Mouse (Mus musculus): ENCODE results near the gene Usp21. TPM values are rescaled to one million over a fixed set of nuclear protein-coding genes. Genes with fewer than 3 reads are reported as not detected.
"Not testable (repeated sequence)": the region's sequence is repeated elsewhere in the genome, so short reads cannot be mapped to it uniquely, and the experiment has no call there.

Gene Usp21
- polyA plus RNA-seq, 1 experiment from 2014 or later = 25.3 TPM

GRCm38 (mm10) chr1:171321415-171321814, 33.6 kb upstream of the Usp21 start:
- no peak overlapping the region for H3K27ac ChIP-seq (ENCODE audit: low read length)
- H3K4me3 ChIP-seq (ENCODE audit: low read depth, low read length) = no peak overlapping the region
- ATAC-seq (ENCODE audit: low read depth) = no peak
- H3K9me3 ChIP-seq (replicated peaks; ENCODE audit: control insufficient read depth, low read length) = no peaks in the 10 kb centered on the region
- no peak overlapping the region for H3K4me2 ChIP-seq (ENCODE audit: low read depth, low read length)
- H3K4me1 ChIP-seq (ENCODE audit: control insufficient read depth, low read depth, low read length) = peaks cover 4% of the 10 kb centered on the region; the same call in 1 of the 2 replicates
- H3K9ac ChIP-seq (ENCODE audit: low read depth, low read length) = no peak overlapping the region
- no peaks in the 10 kb centered on the region for H3K27me3 ChIP-seq (ENCODE audit: control insufficient read depth, insufficient read depth, low read depth, low read length)
- H3K36me3 ChIP-seq (ENCODE audit: control insufficient read depth, insufficient read depth) = no peaks in the 10 kb centered on the region

- Histone ChIP-seq H3K9ac (ENCODE audit: low read depth, low read length) (no peak overlapping the region), H3K4me2 (ENCODE audit: low read depth, low read length) (peak overlapping the region; percentile 13; the same call in 1 of the 2 replicates), H3K36me3 (ENCODE audit: control insufficient read depth, insufficient read depth) (no peaks in the 10 kb centered on the region), H3K4me3 (ENCODE audit: low read depth, low read length) (no peak overlapping the region), H3K9me3 (replicated peaks; ENCODE audit: control insufficient read depth, low read length) (no peaks in the 10 kb centered on the region), H3K27me3 (ENCODE audit: control insufficient read depth, insufficient read depth, low read depth, low read length) (no peaks in the 10 kb centered on the region), H3K27ac (ENCODE audit: low read length) (no peak overlapping the region), H3K4me1 (ENCODE audit: control insufficient read depth, low read depth, low read length) (peaks cover 4% of the 10 kb centered on the region; the same call in 1 of the 2 replicates)
- WGBS (ENCODE audit: insufficient replicate concordance) = 33% methylated on average over 5 of the region's 5 CpGs
- ATAC-seq (ENCODE audit: low read depth) = no peak
These were observed 32.4 kb upstream of the Usp21 start for GRCm38 (mm10) chr1:171320151-171320550.

- peaks cover 4% of the 10 kb centered on the region; the same call in 1 of the 2 replicates for H3K4me1 ChIP-seq (ENCODE audit: control insufficient read depth, low read depth, low read length)
- 30% methylated on average over 7 of the region's 7 CpGs for WGBS (ENCODE audit: insufficient replicate concordance)
- no peak overlapping the region for H3K9ac ChIP-seq (ENCODE audit: low read depth, low read length)
- no peaks in the 10 kb centered on the region for H3K27me3 ChIP-seq (ENCODE audit: control insufficient read depth, insufficient read depth, low read depth, low read length)
- no peak overlapping the region for H3K27ac ChIP-seq (ENCODE audit: low read length)
- H3K9me3 ChIP-seq (replicated peaks; ENCODE audit: control insufficient read depth, low read length) = no peaks in the 10 kb centered on the region
- no peak overlapping the region for H3K4me3 ChIP-seq (ENCODE audit: low read depth, low read length)
- peak overlapping the region; percentile 13; the same call in 1 of the 2 replicates for H3K4me2 ChIP-seq (ENCODE audit: low read depth, low read length)
- no peak for ATAC-seq (ENCODE audit: low read depth)
- no peaks in the 10 kb centered on the region for H3K36me3 ChIP-seq (ENCODE audit: control insufficient read depth, insufficient read depth)
These were observed 32.0 kb upstream of the Usp21 start for GRCm38 (mm10) chr1:171319748-171320147.

- 42% methylated on average over 2 of the region's 2 CpGs for WGBS (ENCODE audit: insufficient replicate concordance)
- no peak overlapping the region for H3K4me2 ChIP-seq (ENCODE audit: low read depth, low read length)
- no peaks in the 10 kb centered on the region for H3K9me3 ChIP-seq (replicated peaks; ENCODE audit: control insufficient read depth, low read length)
- no peaks in the 10 kb centered on the region for H3K27me3 ChIP-seq (ENCODE audit: control insufficient read depth, insufficient read depth, low read depth, low read length)
- ATAC-seq (ENCODE audit: low read depth) = no peak
- H3K4me3 ChIP-seq (ENCODE audit: low read depth, low read length) = no peak overlapping the region
- no peak overlapping the region for H3K27ac ChIP-seq (ENCODE audit: low read length)
- H3K36me3 ChIP-seq (ENCODE audit: control insufficient read depth, insufficient read depth) = no peaks in the 10 kb centered on the region
- H3K9ac ChIP-seq (ENCODE audit: low read depth, low read length) = no peak overlapping the region
- no peaks in the 10 kb centered on the region for H3K4me1 ChIP-seq (ENCODE audit: control insufficient read depth, low read depth, low read length)
These were observed 21.5 kb upstream of the Usp21 start for GRCm38 (mm10) chr1:171309321-171309720.

- H3K27me3 ChIP-seq (ENCODE audit: control insufficient read depth, insufficient read depth, low read depth, low read length); H3K27ac ChIP-seq (ENCODE audit: low read length); H3K4me3 ChIP-seq (ENCODE audit: low read depth, low read length); H3K4me2 ChIP-seq (ENCODE audit: low read depth, low read length); H3K36me3 ChIP-seq (ENCODE audit: control insufficient read depth, insufficient read depth); H3K9ac ChIP-seq (ENCODE audit: low read depth, low read length); H3K9me3 ChIP-seq (replicated peaks; ENCODE audit: control insufficient read depth, low read length); H3K4me1 ChIP-seq (ENCODE audit: control insufficient read depth, low read depth, low read length); ATAC-seq (ENCODE audit: low read depth): not testable (repeated sequence)
- 60% methylated on average over 5 of the region's 5 CpGs for WGBS (ENCODE audit: insufficient replicate concordance)
These were observed 18.4 kb upstream of the Usp21 start for GRCm38 (mm10) chr1:171306157-171306556.

- Histone ChIP-seq H3K4me1 (ENCODE audit: control insufficient read depth, low read depth, low read length) (peaks cover 7% of the 10 kb centered on the region), H3K9me3 (replicated peaks; ENCODE audit: control insufficient read depth, low read length) (no peaks in the 10 kb centered on the region; the same call in 1 of the 2 replicates), H3K4me2 (ENCODE audit: low read depth, low read length) (no peak overlapping the region), H3K27me3 (ENCODE audit: control insufficient read depth, insufficient read depth, low read depth, low read length) (peaks cover 13% of the 10 kb centered on the region), H3K4me3 (ENCODE audit: low read depth, low read length) (no peak overlapping the region), H3K9ac (ENCODE audit: low read depth, low read length) (no peak overlapping the region), H3K36me3 (ENCODE audit: control insufficient read depth, insufficient read depth) (no peaks in the 10 kb centered on the region), H3K27ac (ENCODE audit: low read length) (no peak overlapping the region)
- no peak for ATAC-seq (ENCODE audit: low read depth)
- 55% methylated on average over 3 of the region's 3 CpGs for WGBS (ENCODE audit: insufficient replicate concordance)
These were observed 10.4 kb upstream of the Usp21 start for GRCm38 (mm10) chr1:171298226-171298625.

- 8% methylated on average over 3 of the region's 3 CpGs for WGBS (ENCODE audit: insufficient replicate concordance)
- ATAC-seq (ENCODE audit: low read depth) = no peak
- Histone ChIP-seq H3K9me3 (replicated peaks; ENCODE audit: control insufficient read depth, low read length) (no peaks in the 10 kb centered on the region; the same call in 1 of the 2 replicates), H3K4me3 (ENCODE audit: low read depth, low read length) (peak overlapping the region; percentile 90), H3K27ac (ENCODE audit: low read length) (peak overlapping the region; percentile 93), H3K4me2 (ENCODE audit: low read depth, low read length) (peak overlapping the region; percentile 55), H3K9ac (ENCODE audit: low read depth, low read length) (peak overlapping the region; percentile 91), H3K4me1 (ENCODE audit: control insufficient read depth, low read depth, low read length) (peaks cover 19% of the 10 kb centered on the region), H3K27me3 (ENCODE audit: control insufficient read depth, insufficient read depth, low read depth, low read length) (peaks cover 13% of the 10 kb centered on the region), H3K36me3 (ENCODE audit: control insufficient read depth, insufficient read depth) (peaks cover under 1% of the 10 kb centered on the region; the same call in 1 of the 2 replicates)
These were observed 7.2 kb upstream of the Usp21 start for GRCm38 (mm10) chr1:171295063-171295402.

- ATAC-seq (ENCODE audit: low read depth) = peak; percentile 76
- peaks cover 19% of the 10 kb centered on the region for H3K4me1 ChIP-seq (ENCODE audit: control insufficient read depth, low read depth, low read length)
- under 1% methylated on average over 42 of the region's 42 CpGs for WGBS (ENCODE audit: insufficient replicate concordance)
- peaks cover 13% of the 10 kb centered on the region for H3K27me3 ChIP-seq (ENCODE audit: control insufficient read depth, insufficient read depth, low read depth, low read length)
- H3K9me3 ChIP-seq (replicated peaks; ENCODE audit: control insufficient read depth, low read length) = no peaks in the 10 kb centered on the region; the same call in 1 of the 2 replicates
- peak within 1 kb of the TSS; percentile 93 for H3K27ac ChIP-seq (ENCODE audit: low read length)
- H3K9ac ChIP-seq (ENCODE audit: low read depth, low read length) = peak within 1 kb of the TSS; percentile 91
- peaks cover 4% of the 10 kb centered on the region; the same call in 1 of the 2 replicates for H3K36me3 ChIP-seq (ENCODE audit: control insufficient read depth, insufficient read depth)
- H3K4me2 ChIP-seq (ENCODE audit: low read depth, low read length) = peak within 1 kb of the TSS; percentile 55
- peak within 1 kb of the TSS; percentile 90 for H3K4me3 ChIP-seq (ENCODE audit: low read depth, low read length)
These were observed 6.7 kb upstream of the Usp21 start, which contains the start of gene Ufc1 for GRCm38 (mm10) chr1:171294298-171295062. Ufc1 (minus strand) TSS chr1:171295024.

GRCm38 (mm10) chr1:171293906-171294297, 6.1 kb upstream of the Usp21 start:
- Histone ChIP-seq H3K9ac (ENCODE audit: low read depth, low read length) (peak overlapping the region; percentile 91), H3K36me3 (ENCODE audit: control insufficient read depth, insufficient read depth) (peaks cover 4% of the 10 kb centered on the region; the same call in 1 of the 2 replicates), H3K27me3 (ENCODE audit: control insufficient read depth, insufficient read depth, low read depth, low read length) (peaks cover 13% of the 10 kb centered on the region), H3K9me3 (replicated peaks; ENCODE audit: control insufficient read depth, low read length) (no peaks in the 10 kb centered on the region; the same call in 1 of the 2 replicates), H3K4me2 (ENCODE audit: low read depth, low read length) (peak overlapping the region; percentile 55), H3K4me1 (ENCODE audit: control insufficient read depth, low read depth, low read length) (peaks cover 19% of the 10 kb centered on the region), H3K27ac (ENCODE audit: low read length) (peak overlapping the region; percentile 93), H3K4me3 (ENCODE audit: low read depth, low read length) (peak overlapping the region; percentile 90)
- ATAC-seq (ENCODE audit: low read depth) = no peak
- WGBS (ENCODE audit: insufficient replicate concordance) = 33% methylated on average over 5 of the region's 5 CpGs
